Mouse (Mus musculus) cortical plate, adult 2 months (tissue): ENCODE results near the gene Cdk20.

Experiments used
- CTCF ChIP-seq: fragments of 200-500 bp; IDR thresholded peaks from 2 replicates; pipeline ENCODE4 v1.5.1; 2011; ENCODE audit warnings: mild to moderate bottlenecking, control low read depth, low read length; ENCODE audit not compliant: insufficient read depth; ENCODE audit errors: extremely low read depth
- POLR2A ChIP-seq: fragments of 200-500 bp; IDR thresholded peaks from 2 replicates; pipeline ENCODE4 v1.6.1; 2011; ENCODE audit warnings: mild to moderate bottlenecking, low read length, control low read depth; ENCODE audit not compliant: insufficient read depth; ENCODE audit errors: extremely low read depth

- TF ChIP-seq CTCF (no peak), POLR2A (no peak)
These were observed 43.7 kb upstream of the Cdk20 start for GRCm38 (mm10) chr13:64388415-64388814.
